Mouse (Mus musculus) cortical plate, adult 2 months (tissue): ENCODE data around the gene Tfec.

ENCODE experiments used
- CTCF ChIP-seq: fragments of 200-500 bp; IDR thresholded peaks from 2 replicates; pipeline ENCODE4 v1.5.1; 2011; ENCODE audit warnings: mild to moderate bottlenecking, control low read depth, low read length; ENCODE audit not compliant: insufficient read depth; ENCODE audit errors: extremely low read depth
- POLR2A ChIP-seq: fragments of 200-500 bp; IDR thresholded peaks from 2 replicates; pipeline ENCODE4 v1.6.1; 2011; ENCODE audit warnings: mild to moderate bottlenecking, low read length, control low read depth; ENCODE audit not compliant: insufficient read depth; ENCODE audit errors: extremely low read depth

DNA sequence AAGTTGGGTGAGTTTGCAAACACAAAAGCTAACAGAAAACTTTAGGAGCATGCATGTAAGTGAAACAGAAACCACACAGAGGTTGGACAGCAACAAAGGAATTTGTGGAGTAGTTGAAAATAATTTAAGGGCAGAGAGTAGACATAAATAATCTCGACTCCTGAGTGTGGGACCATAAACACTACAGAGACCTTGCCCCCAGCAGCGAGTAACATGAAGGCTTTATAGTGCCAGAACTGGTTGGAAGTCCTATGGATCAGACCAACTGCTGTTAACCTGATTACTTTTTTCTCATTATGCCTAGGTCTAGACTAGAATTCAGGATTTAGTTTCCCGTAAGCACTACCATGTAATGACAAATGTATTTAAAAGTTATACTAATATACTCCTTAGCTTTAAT, 49.6 kb upstream of the Tfec start:
- no peak for TF ChIP-seq POLR2A
- no peak for TF ChIP-seq CTCF
